Mouse (Mus musculus) erythroid progenitor cell, adult 5-6 weeks (primary cell): ENCODE measurements around the gene Ankrd11. TPM values are rescaled to one million over a fixed set of nuclear protein-coding genes. Genes with fewer than 3 reads are reported as not detected.

Experiments
- total RNA-seq, 2 experiments: library from RNA; stranded (forward) in 1 of 2; stranded (reverse) in 1 of 2; fragments of 150-400 nt in 1 of 2; fragments of 186-747, 209-891 nt in 1 of 2; gene quantifications; 2 replicates each; pipeline versions ENCODE4 v1.2.3 to v1.2.4; 2015 to 2017; ENCODE audit warnings: low replicate concordance in 2 of 2

The Ankrd11 gene
- total RNA-seq, 2 experiments from 2014 or later, result 106 to 126 TPM

Other genes starting within 250 kb of the Ankrd11 start
- gene Cdh15, start 194.3 kb downstream of the Ankrd11 start, total RNA-seq (2015; ENCODE audit: low replicate concordance), result not detected in 2 replicates
- not detected in 2 replicates for gene Cdh15, start 194.3 kb downstream of the Ankrd11 start, total RNA-seq (2017; ENCODE audit: low replicate concordance)
- gene Spg7, start 20.7 kb upstream of the Ankrd11 start, total RNA-seq (2015; ENCODE audit: low replicate concordance), result 63.4 and 71.7 TPM in 2 replicates
- gene Spg7, start 20.7 kb upstream of the Ankrd11 start, total RNA-seq (2017; ENCODE audit: low replicate concordance), result 50.3 and 65.2 TPM in 2 replicates
- 320 and 376 TPM in 2 replicates for gene Rpl13, start 60.1 kb upstream of the Ankrd11 start, total RNA-seq (2015; ENCODE audit: low replicate concordance)
- gene Rpl13, start 60.1 kb upstream of the Ankrd11 start, total RNA-seq (2017; ENCODE audit: low replicate concordance), result 611 and 691 TPM in 2 replicates
- not detected in 2 replicates for gene Cpne7, start 75.1 kb upstream of the Ankrd11 start, total RNA-seq (2015; ENCODE audit: low replicate concordance)
- not detected in 2 replicates for gene Cpne7, start 75.1 kb upstream of the Ankrd11 start, total RNA-seq (2017; ENCODE audit: low replicate concordance)
- gene Sult5a1, start 116.0 kb upstream of the Ankrd11 start, total RNA-seq (2015; ENCODE audit: low replicate concordance), result not detected in 2 replicates
- not detected in 2 replicates for gene Sult5a1, start 116.0 kb upstream of the Ankrd11 start, total RNA-seq (2017; ENCODE audit: low replicate concordance)
- gene Dpep1, start 144.0 kb upstream of the Ankrd11 start, total RNA-seq (2015; ENCODE audit: low replicate concordance), result 0.84 and 2.2 TPM in 2 replicates
- 0.39 TPM in 1 of 2 replicates, not detected in the other for gene Dpep1, start 144.0 kb upstream of the Ankrd11 start, total RNA-seq (2017; ENCODE audit: low replicate concordance)
- gene Chmp1a, start 170.5 kb upstream of the Ankrd11 start, total RNA-seq (2015; ENCODE audit: low replicate concordance), result 20.1 and 49.0 TPM in 2 replicates
- 19.7 and 25.7 TPM in 2 replicates for gene Chmp1a, start 170.5 kb upstream of the Ankrd11 start, total RNA-seq (2017; ENCODE audit: low replicate concordance)
- gene Spata33, start 170.6 kb upstream of the Ankrd11 start, total RNA-seq (2015; ENCODE audit: low replicate concordance), result not detected in 2 replicates
- gene Spata33, start 170.6 kb upstream of the Ankrd11 start, total RNA-seq (2017; ENCODE audit: low replicate concordance), result 0.26 and 2.3 TPM in 2 replicates
- gene Cdk10, start 182.6 kb upstream of the Ankrd11 start, total RNA-seq (2015; ENCODE audit: low replicate concordance), result 3.2 and 9.2 TPM in 2 replicates
- gene Cdk10, start 182.6 kb upstream of the Ankrd11 start, total RNA-seq (2017; ENCODE audit: low replicate concordance), result 5.3 and 9.1 TPM in 2 replicates
- gene Spata2l, start 194.0 kb upstream of the Ankrd11 start, total RNA-seq (2015; ENCODE audit: low replicate concordance), result 0.42 and 0.72 TPM in 2 replicates
- gene Spata2l, start 194.0 kb upstream of the Ankrd11 start, total RNA-seq (2017; ENCODE audit: low replicate concordance), result 1.7 TPM in 1 of 2 replicates, not detected in the other
- 3.6 and 13.8 TPM in 2 replicates for gene Zfp276, start 211.9 kb upstream of the Ankrd11 start, total RNA-seq (2015; ENCODE audit: low replicate concordance)
- gene Zfp276, start 211.9 kb upstream of the Ankrd11 start, total RNA-seq (2017; ENCODE audit: low replicate concordance), result 5.6 and 8.0 TPM in 2 replicates
- 4.7 and 11.3 TPM in 2 replicates for gene Vps9d1, start 212.1 kb upstream of the Ankrd11 start, total RNA-seq (2015; ENCODE audit: low replicate concordance)
- 9.2 and 16.8 TPM in 2 replicates for gene Vps9d1, start 212.1 kb upstream of the Ankrd11 start, total RNA-seq (2017; ENCODE audit: low replicate concordance)